Mouse (Mus musculus) embryonic fibroblast, embryonic 13.5 days (primary cell): ENCODE results near the gene Gm13030.

ENCODE experiments used
- CTCF ChIP-seq: IDR thresholded peaks from 2 replicates; pipeline ENCODE4 v1.5.1; 2011; ENCODE audit warnings: mild to moderate bottlenecking, control low read depth, low read length, moderate library complexity, borderline replicate concordance; ENCODE audit not compliant: insufficient read depth
- POLR2A ChIP-seq: IDR thresholded peaks from 2 replicates; pipeline ENCODE4 v1.6.1; 2011; ENCODE audit warnings: low read depth, mild to moderate bottlenecking, control low read depth, low read length, moderate library complexity

- no peak for TF ChIP-seq CTCF
- no peak for TF ChIP-seq POLR2A
Observed at GRCm38 (mm10) chr4:138921254-138922130, 47.7 kb upstream of the Gm13030 start.
